Mouse (Mus musculus) lung, embryonic 16.5 days (tissue): ENCODE results near the gene Timm13. TPM values are rescaled to one million over a fixed set of nuclear protein-coding genes. Genes with fewer than 3 reads are reported as not detected.

Source experiments
- ATAC-seq: fragments of 200-750 bp; cut with Nextera tagmentation; 2 replicates; pipeline ENCODE4 v1.8.0; 2017; ENCODE audit warnings: low read depth, mild to moderate bottlenecking, moderate library complexity
- H3K27ac ChIP-seq: fragments of 300-500 bp; sonication (generic); 2 replicates; pipeline ENCODE4 v1.5.1; 2014; ENCODE audit warnings: mild to moderate bottlenecking, control low read depth, low read length
- H3K27me3 ChIP-seq: fragments of 300-500 bp; sonication (generic); 2 replicates; pipeline ENCODE4 v1.6.1; 2014; ENCODE audit warnings: low read depth, low read length, mixed read lengths; ENCODE audit not compliant: control insufficient read depth, insufficient read depth
- H3K36me3 ChIP-seq: fragments of 300-500 bp; sonication (generic); 2 replicates; pipeline ENCODE4 v1.6.1; 2014; ENCODE audit warnings: low read length; ENCODE audit not compliant: control insufficient read depth, insufficient read depth
- H3K4me1 ChIP-seq: fragments of 300-500 bp; sonication (generic); replicated peaks from 2 replicates; pipeline ENCODE4 v1.6.1; 2014; ENCODE audit warnings: low read length, mixed read lengths; ENCODE audit not compliant: control insufficient read depth, insufficient read depth
- H3K4me2 ChIP-seq: fragments of 300-500 bp; sonication (generic); 2 replicates; pipeline ENCODE4 v1.6.1; 2014; ENCODE audit warnings: low read depth, low read length, control low read depth
- H3K4me3 ChIP-seq: fragments of 300-500 bp; sonication (generic); 2 replicates; pipeline ENCODE4 v1.5.1; 2014; ENCODE audit warnings: mild to moderate bottlenecking, low read length, control low read depth
- H3K9ac ChIP-seq: fragments of 300-500 bp; sonication (generic); 2 replicates; pipeline ENCODE4 v1.6.1; 2014; ENCODE audit warnings: low read length, control low read depth
- H3K9me3 ChIP-seq: fragments of 300-500 bp; sonication (generic); 2 replicates; pipeline ENCODE4 v1.6.1; 2016; ENCODE audit warnings: low read length; ENCODE audit not compliant: control insufficient read depth
- WGBS: fragments of 180-500 bp; shearing (Covaris S2); extraction: QIAGEN DNeasy Blood & Tissue Kit; methylation state at CpG from one replicate; pipeline ENCODE4 v1.1.7; 2014; 5-methylcytosine and 5-hydroxymethylcytosine counted together
- polyA plus RNA-seq: library from polyadenylated mRNA; unstranded; fragments of >200 nt; fragmentation: Nextera tagmentation; extraction: Ambion mirVana; gene quantifications from 2 replicates; pipeline ENCODE4 v1.2.1, GENCODE M21; 2015

Timm13 gene
- polyA plus RNA-seq, 1 experiment from 2014 or later = 297 TPM

- H3K4me1 ChIP-seq = peaks cover 26% of the 10 kb centered on the region
- under 1% methylated on average over 56 of the region's 56 CpGs for WGBS
Measured at GRCm38 (mm10) chr10:80929299-80930226, 28.8 kb upstream of the Timm13 start, which contains the start of gene Gadd45b. TSS of gene Gadd45b (plus strand) at chr10:80930073.

DNA sequence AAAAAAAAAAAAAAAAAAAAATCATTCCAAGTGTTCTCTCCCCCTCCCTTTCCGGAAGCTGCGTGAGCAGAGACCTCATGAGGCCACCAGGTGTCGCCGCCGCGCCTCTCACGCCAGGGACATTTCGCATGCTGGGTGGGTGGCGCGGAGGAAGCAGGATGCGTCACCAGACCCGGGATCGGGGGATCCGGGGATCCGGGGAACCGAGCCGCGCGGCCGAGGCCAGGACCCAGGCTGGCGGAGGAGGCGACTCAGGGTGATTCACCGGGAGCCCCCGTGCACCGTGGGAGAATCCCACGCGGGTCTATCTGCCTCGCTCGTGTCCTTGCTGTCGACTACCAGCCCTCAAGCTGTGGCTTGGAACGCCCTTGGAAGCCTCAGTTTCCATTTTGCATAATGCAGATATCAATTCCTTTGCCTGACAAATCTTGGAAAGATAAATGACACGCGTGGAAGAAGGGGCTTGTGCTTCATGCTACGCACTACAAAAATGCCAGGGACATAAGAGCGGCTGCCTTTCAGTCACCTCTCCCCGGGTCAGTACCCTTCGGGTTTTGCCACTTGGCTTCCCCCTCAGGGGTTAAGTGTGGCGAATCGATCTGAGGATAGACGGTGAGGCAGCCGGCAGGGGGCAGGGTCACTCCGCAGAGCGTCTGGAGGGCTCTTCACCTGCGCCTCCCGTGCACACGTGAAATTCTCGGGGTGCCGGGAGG lies 28.0 kb upstream of the Timm13 start:
- Histone ChIP-seq H3K27me3 (no peaks in the 10 kb centered on the region; the same call in 1 of the 2 replicates), H3K4me1 (peaks cover 26% of the 10 kb centered on the region), H3K27ac (peak overlapping the region; percentile 99), H3K4me3 (peak overlapping the region; percentile 59), H3K4me2 (peak overlapping the region; percentile 89), H3K9ac (peak overlapping the region; percentile 75), H3K9me3 (no peaks in the 10 kb centered on the region), H3K36me3 (no peaks in the 10 kb centered on the region)
- peak; percentile 44 for ATAC-seq
- WGBS = under 1% methylated on average over 48 of the region's 48 CpGs

More at GRCm38 (mm10) chr10:80929299-80930226, 28.8 kb upstream of the Timm13 start, which contains the start of gene Gadd45b:
- peak within 1 kb of the TSS; percentile 76 for H3K9ac ChIP-seq
- H3K27ac ChIP-seq = peak within 1 kb of the TSS; percentile 99
- peak; percentile 90 for ATAC-seq
- H3K4me2 ChIP-seq = peak within 1 kb of the TSS; percentile 89
- H3K27me3 ChIP-seq = no peaks in the 10 kb centered on the region; the same call in 1 of the 2 replicates
- H3K36me3 ChIP-seq = no peaks in the 10 kb centered on the region
- H3K9me3 ChIP-seq = no peaks in the 10 kb centered on the region
- H3K4me3 ChIP-seq = peak within 1 kb of the TSS; percentile 66

DNA sequence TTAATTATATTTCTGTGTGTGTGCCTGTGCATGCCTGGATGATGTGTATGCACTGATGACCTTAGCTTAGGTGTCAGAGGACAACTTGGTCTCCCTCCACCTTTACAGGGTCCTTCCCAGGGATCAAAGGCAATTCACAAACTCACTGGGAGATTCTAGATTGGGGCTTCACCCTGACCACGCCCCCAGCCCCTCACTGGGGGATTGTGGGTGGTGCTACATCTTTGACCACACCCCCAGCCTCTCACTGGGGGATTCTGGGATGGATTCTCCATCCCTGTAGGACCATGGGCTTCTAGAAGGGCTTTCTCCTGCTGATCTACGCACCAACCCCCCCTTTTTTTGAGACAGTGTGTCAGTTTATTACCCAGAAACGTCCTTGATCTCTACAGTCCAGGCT lies 24.7 kb upstream of the Timm13 start:
- Histone ChIP-seq H3K9me3 (no peaks in the 10 kb centered on the region), H3K4me3 (no peak overlapping the region), H3K27ac (no peak overlapping the region), H3K4me2 (no peak overlapping the region), H3K9ac (no peak overlapping the region), H3K27me3 (no peaks in the 10 kb centered on the region), H3K36me3 (no peaks in the 10 kb centered on the region), H3K4me1 (peaks cover 7% of the 10 kb centered on the region; the same call in 1 of the 2 replicates)
- ATAC-seq = no peak
- 34% methylated on average over 3 of the region's 3 CpGs for WGBS

- H3K27me3 ChIP-seq = no peaks in the 10 kb centered on the region
- 2% methylated on average over 16 of the region's 16 CpGs for WGBS
- peak overlapping the region; percentile 84 for H3K27ac ChIP-seq
- H3K9ac ChIP-seq = peak overlapping the region; percentile 68
- H3K36me3 ChIP-seq = no peaks in the 10 kb centered on the region
- peaks cover 17% of the 10 kb centered on the region for H3K4me1 ChIP-seq
- H3K4me2 ChIP-seq = peak overlapping the region; percentile 71
- peak overlapping the region; percentile 48 for H3K4me3 ChIP-seq
- peak; percentile 68 for ATAC-seq
- no peaks in the 10 kb centered on the region for H3K9me3 ChIP-seq
Measured at GRCm38 (mm10) chr10:80921923-80922322, 21.2 kb upstream of the Timm13 start.

- Histone ChIP-seq H3K4me1 (peaks cover 25% of the 10 kb centered on the region), H3K9ac (peak within 1 kb of the TSS; percentile 92), H3K4me3 (peak within 1 kb of the TSS; percentile 96), H3K27me3 (no peaks in the 10 kb centered on the region), H3K4me2 (peak within 1 kb of the TSS; percentile 97), H3K36me3 (no peaks in the 10 kb centered on the region; the same call in 1 of the 2 replicates), H3K27ac (peak within 1 kb of the TSS; percentile 59), H3K9me3 (no peaks in the 10 kb centered on the region)
- WGBS = under 1% methylated on average over 57 of the region's 61 CpGs
- ATAC-seq = peak; percentile 67
Measured at GRCm38 (mm10) chr10:80917779-80918434, 17.1 kb upstream of the Timm13 start, which contains the start of gene Lmnb2. TSS of gene Lmnb2 (minus strand) at chr10:80918245.

DNA sequence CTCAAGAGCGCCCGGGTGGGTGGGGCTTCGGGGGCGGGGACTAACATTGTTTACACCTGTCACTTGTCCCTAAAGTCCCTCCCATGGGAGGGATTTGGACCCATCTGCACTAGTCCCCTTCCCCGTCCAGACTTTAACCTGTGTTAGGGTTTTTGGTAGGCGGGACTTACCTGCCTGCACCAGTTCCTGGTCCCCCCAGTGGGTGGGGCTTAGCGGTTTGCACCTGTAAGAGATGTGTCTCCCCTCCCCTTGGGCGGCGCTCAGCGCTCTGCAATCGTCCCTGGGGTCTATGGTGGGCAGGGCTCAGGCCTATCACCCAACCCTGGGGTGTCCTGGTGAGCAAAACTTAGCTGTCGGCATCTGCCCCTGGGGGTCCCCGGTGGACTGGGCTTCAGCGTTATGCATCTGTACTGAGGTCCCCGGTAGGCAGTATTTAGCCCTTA lies 16.6 kb upstream of the Timm13 start:
- H3K9ac ChIP-seq = peak overlapping the region; percentile 92
- WGBS = 2% methylated on average over 15 of the region's 15 CpGs

DNA sequence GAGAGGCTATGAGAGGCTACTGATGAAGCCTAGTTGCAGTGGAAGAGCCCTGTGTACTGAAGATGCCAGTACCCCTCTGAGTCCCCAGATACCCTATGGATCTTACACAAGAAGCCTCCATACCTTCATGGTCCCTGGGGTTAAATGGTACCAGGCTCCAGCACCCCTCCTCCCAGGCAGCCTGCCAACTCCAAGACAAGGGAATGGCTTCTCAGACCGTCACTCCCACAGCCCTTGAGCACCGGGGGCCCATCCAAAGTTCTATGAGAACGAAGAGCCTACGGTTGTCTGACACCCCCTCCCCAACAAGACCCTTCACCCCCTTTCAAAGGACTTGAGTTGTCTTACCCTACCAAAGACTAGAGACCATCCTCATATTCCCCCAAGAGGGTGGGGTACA lies 15.0 kb upstream of the Timm13 start:
- no peak for ATAC-seq
- H3K27me3 ChIP-seq = no peaks in the 10 kb centered on the region

More for the DNA sequence above, 16.6 kb upstream of the Timm13 start:
- Histone ChIP-seq H3K27ac (peak overlapping the region; percentile 59), H3K36me3 (no peaks in the 10 kb centered on the region; the same call in 1 of the 2 replicates), H3K27me3 (no peaks in the 10 kb centered on the region), H3K4me1 (peaks cover 25% of the 10 kb centered on the region), H3K4me2 (peak overlapping the region; percentile 97), H3K4me3 (peak overlapping the region; percentile 96), H3K9me3 (no peaks in the 10 kb centered on the region)
- peak; percentile 38 for ATAC-seq

GRCm38 (mm10) chr10:80915260-80915659 lies 14.5 kb upstream of the Timm13 start:
- Histone ChIP-seq H3K36me3 (peaks cover 3% of the 10 kb centered on the region; the same call in 1 of the 2 replicates), H3K27ac (no peak overlapping the region), H3K4me1 (peaks cover 19% of the 10 kb centered on the region), H3K4me2 (no peak overlapping the region), H3K9ac (no peak overlapping the region), H3K9me3 (no peaks in the 10 kb centered on the region), H3K27me3 (no peaks in the 10 kb centered on the region), H3K4me3 (no peak overlapping the region)
- no peak for ATAC-seq
- 74% methylated on average over 2 of the region's 2 CpGs for WGBS

More for the DNA sequence above, 15.0 kb upstream of the Timm13 start:
- Histone ChIP-seq H3K4me1 (peaks cover 19% of the 10 kb centered on the region), H3K9me3 (no peaks in the 10 kb centered on the region), H3K36me3 (peaks cover 3% of the 10 kb centered on the region; the same call in 1 of the 2 replicates), H3K9ac (no peak overlapping the region), H3K27ac (no peak overlapping the region), H3K4me2 (no peak overlapping the region), H3K4me3 (no peak overlapping the region)
- 66% methylated on average over 4 of the region's 4 CpGs for WGBS
